Mouse (Mus musculus) heart, embryonic 13.5 days (tissue): Measurements from ENCODE around the gene Neurod2. TPM values are rescaled to one million over a fixed set of nuclear protein-coding genes. Genes with fewer than 3 reads are reported as not detected.

Experiments
- ATAC-seq: fragments of 200-750 bp; cut with Nextera tagmentation; 2 replicates; pipeline ENCODE4 v1.8.0; 2017; ENCODE audit warnings: moderate TSS enrichment; ENCODE audit not compliant: insufficient number of reproducible peaks, low FRiP score, low TSS enrichment; ENCODE audit errors: extremely low read depth
- H3K27ac ChIP-seq: fragments of 300-500 bp; sonication (generic); replicated peaks from 2 replicates; pipeline ENCODE4 v1.5.1; 2015; ENCODE audit warnings: moderate library complexity, mild to moderate bottlenecking, inconsistent platforms
- H3K27me3 ChIP-seq: fragments of 300-500 bp; sonication (generic); replicated peaks from 2 replicates; pipeline ENCODE4 v1.6.1; 2015; ENCODE audit warnings: mild to moderate bottlenecking, inconsistent platforms
- H3K36me3 ChIP-seq: fragments of 300-500 bp; sonication (generic); 2 replicates; pipeline ENCODE4 v1.6.1; 2015; ENCODE audit warnings: mild to moderate bottlenecking, inconsistent platforms
- H3K4me1 ChIP-seq: fragments of 300-500 bp; sonication (generic); 2 replicates; pipeline ENCODE4 v1.6.1; 2015; ENCODE audit warnings: inconsistent platforms
- H3K4me2 ChIP-seq: fragments of 300-500 bp; sonication (generic); 2 replicates; pipeline ENCODE4 v1.6.1; 2015; ENCODE audit warnings: inconsistent platforms, mild to moderate bottlenecking, moderate library complexity
- H3K4me3 ChIP-seq: fragments of 300-500 bp; sonication (generic); 2 replicates; pipeline ENCODE4 v1.5.1; 2015; ENCODE audit warnings: moderate library complexity, mild to moderate bottlenecking, inconsistent platforms
- H3K9ac ChIP-seq: fragments of 300-500 bp; sonication (generic); 2 replicates; pipeline ENCODE4 v1.6.1; 2015; ENCODE audit warnings: inconsistent platforms, mild to moderate bottlenecking, moderate library complexity
- H3K9me3 ChIP-seq: fragments of 300-500 bp; sonication (generic); 2 replicates; pipeline ENCODE4 v1.6.1; 2016; ENCODE audit warnings: inconsistent platforms
- WGBS: fragments of 180-500 bp; shearing (Covaris S2); methylation state at CpG from one replicate; pipeline ENCODE4 v1.1.7; 2015; ENCODE audit warnings: mixed read lengths; 5-methylcytosine and 5-hydroxymethylcytosine counted together
- polyA plus RNA-seq: library from polyadenylated mRNA; unstranded; fragments of >200 nt; fragmentation: Nextera tagmentation; extraction: Ambion mirVana; gene quantifications from 2 replicates; pipeline ENCODE4 v1.2.1, GENCODE M21; 2015

Gene Neurod2
- polyA plus RNA-seq, 1 experiment from 2014 or later, result not detected

GRCm38 (mm10) chr11:98296916-98297315 lies 32.5 kb downstream of the Neurod2 start:
- Histone ChIP-seq H3K4me3 (no peak overlapping the region), H3K9ac (no peak overlapping the region), H3K27ac (no peak overlapping the region), H3K9me3 (no peaks in the 10 kb centered on the region), H3K4me2 (no peak overlapping the region), H3K4me1 (peaks cover 46% of the 10 kb centered on the region), H3K36me3 (no peaks in the 10 kb centered on the region), H3K27me3 (peaks cover 60% of the 10 kb centered on the region)
- ATAC-seq, result no peak
- 68% methylated on average over 2 of the region's 2 CpGs for WGBS

GRCm38 (mm10) chr11:98296277-98296676 lies 33.2 kb downstream of the Neurod2 start:
- no peak for ATAC-seq
- peaks cover 62% of the 10 kb centered on the region for H3K27me3 ChIP-seq
- whole genome bisulfite sequencing, result 14% methylated on average over 5 of the region's 5 CpGs

GRCm38 (mm10) chr11:98295013-98295585 lies 34.3 kb downstream of the Neurod2 start:
- WGBS, result 7% methylated on average over 9 of the region's 9 CpGs
- ATAC-seq, result no peak
- Histone ChIP-seq H3K27me3 (peaks cover 73% of the 10 kb centered on the region), H3K36me3 (no peaks in the 10 kb centered on the region), H3K27ac (no peak overlapping the region), H3K4me2 (peak overlapping the region; percentile 94), H3K9me3 (no peaks in the 10 kb centered on the region), H3K4me3 (peak overlapping the region; percentile 64), H3K9ac (peak overlapping the region; percentile 84), H3K4me1 (peaks cover 46% of the 10 kb centered on the region)

More at GRCm38 (mm10) chr11:98296277-98296676, 33.2 kb downstream of the Neurod2 start:
- H3K36me3 ChIP-seq, result no peaks in the 10 kb centered on the region
- H3K4me2 ChIP-seq, result no peak overlapping the region
- no peak overlapping the region for H3K27ac ChIP-seq
- H3K4me3 ChIP-seq, result no peak overlapping the region
- H3K4me1 ChIP-seq, result peaks cover 46% of the 10 kb centered on the region
- H3K9ac ChIP-seq, result no peak overlapping the region
- H3K9me3 ChIP-seq, result no peaks in the 10 kb centered on the region

- peak; percentile 27; the same call in 1 of the 2 replicates for ATAC-seq
- peak overlapping the region; percentile 84 for H3K9ac ChIP-seq
- H3K4me2 ChIP-seq, result peak overlapping the region; percentile 94
- H3K4me1 ChIP-seq, result peaks cover 46% of the 10 kb centered on the region
- 2% methylated on average over 58 of the region's 58 CpGs for WGBS
- peak overlapping the region; percentile 64 for H3K4me3 ChIP-seq
- H3K27ac ChIP-seq, result no peak overlapping the region
- H3K9me3 ChIP-seq, result no peaks in the 10 kb centered on the region
- no peaks in the 10 kb centered on the region for H3K36me3 ChIP-seq
- H3K27me3 ChIP-seq, result peaks cover 74% of the 10 kb centered on the region
Observed at GRCm38 (mm10) chr11:98294188-98295012, 35.0 kb downstream of the Neurod2 start.

GRCm38 (mm10) chr11:98293070-98293469 lies 36.4 kb downstream of the Neurod2 start:
- 27% methylated on average over 2 of the region's 2 CpGs for WGBS
- H3K4me1 ChIP-seq, result peaks cover 34% of the 10 kb centered on the region
- H3K9me3 ChIP-seq, result no peaks in the 10 kb centered on the region
- no peaks in the 10 kb centered on the region for H3K36me3 ChIP-seq
- H3K27me3 ChIP-seq, result peaks cover 81% of the 10 kb centered on the region
- no peak overlapping the region; the same call in 1 of the 2 replicates for H3K9ac ChIP-seq
- no peak overlapping the region for H3K4me3 ChIP-seq
- no peak for ATAC-seq
- no peak overlapping the region for H3K27ac ChIP-seq
- H3K4me2 ChIP-seq, result no peak overlapping the region

- Histone ChIP-seq H3K27me3 (peaks cover 76% of the 10 kb centered on the region), H3K9ac (no peak overlapping the region), H3K4me3 (no peak overlapping the region), H3K9me3 (no peaks in the 10 kb centered on the region), H3K27ac (no peak overlapping the region), H3K4me2 (no peak overlapping the region), H3K36me3 (no peaks in the 10 kb centered on the region), H3K4me1 (peaks cover 19% of the 10 kb centered on the region)
- 48% methylated on average over 2 of the region's 2 CpGs for WGBS
- ATAC-seq, result no peak
Observed at GRCm38 (mm10) chr11:98290906-98291305, 38.5 kb downstream of the Neurod2 start.

GRCm38 (mm10) chr11:98289873-98290272 lies 39.6 kb downstream of the Neurod2 start:
- Histone ChIP-seq H3K9me3 (no peaks in the 10 kb centered on the region), H3K27ac (no peak overlapping the region), H3K4me2 (no peak overlapping the region), H3K36me3 (no peaks in the 10 kb centered on the region), H3K9ac (no peak overlapping the region), H3K4me3 (no peak overlapping the region), H3K27me3 (peaks cover 65% of the 10 kb centered on the region), H3K4me1 (peaks cover 8% of the 10 kb centered on the region)
- WGBS, result 49% methylated on average over 13 of the region's 13 CpGs
- ATAC-seq, result no peak

- Histone ChIP-seq H3K36me3 (no peaks in the 10 kb centered on the region), H3K4me3 (no peak overlapping the region), H3K4me2 (no peak overlapping the region), H3K27me3 (peaks cover 51% of the 10 kb centered on the region), H3K9me3 (no peaks in the 10 kb centered on the region), H3K4me1 (peaks cover 9% of the 10 kb centered on the region), H3K9ac (no peak overlapping the region), H3K27ac (no peak overlapping the region)
- ATAC-seq, result no peak
- WGBS, result 48% methylated on average over 7 of the region's 7 CpGs
Observed at GRCm38 (mm10) chr11:98287961-98288360, 41.5 kb downstream of the Neurod2 start.

- Histone ChIP-seq H3K4me3 (no peak overlapping the region), H3K4me2 (no peak overlapping the region), H3K9ac (no peak overlapping the region), H3K4me1 (peaks cover 9% of the 10 kb centered on the region), H3K9me3 (no peaks in the 10 kb centered on the region), H3K36me3 (no peaks in the 10 kb centered on the region), H3K27me3 (peaks cover 51% of the 10 kb centered on the region), H3K27ac (no peak overlapping the region)
- WGBS, result 33% methylated on average over 5 of the region's 5 CpGs
- ATAC-seq, result no peak
Observed at GRCm38 (mm10) chr11:98287531-98287930, 41.9 kb downstream of the Neurod2 start.

GRCm38 (mm10) chr11:98285368-98285767 lies 44.1 kb downstream of the Neurod2 start:
- Histone ChIP-seq H3K4me2 (no peak overlapping the region), H3K27ac (no peak overlapping the region), H3K4me3 (no peak overlapping the region), H3K4me1 (peaks cover 9% of the 10 kb centered on the region), H3K27me3 (peaks cover 36% of the 10 kb centered on the region), H3K9ac (no peak overlapping the region), H3K36me3 (peaks cover 6% of the 10 kb centered on the region), H3K9me3 (no peaks in the 10 kb centered on the region)
- 58% methylated on average over 2 of the region's 2 CpGs for WGBS
- ATAC-seq, result no peak

- H3K4me3 ChIP-seq, result peak overlapping the region; percentile 42
- no peaks in the 10 kb centered on the region for H3K9me3 ChIP-seq
- peaks cover 25% of the 10 kb centered on the region for H3K27me3 ChIP-seq
- H3K4me1 ChIP-seq, result peaks cover 9% of the 10 kb centered on the region
- WGBS, result 2% methylated on average over 16 of the region's 17 CpGs
- H3K9ac ChIP-seq, result peak overlapping the region; percentile 70
- no peak for ATAC-seq
- H3K27ac ChIP-seq, result no peak overlapping the region
- peak overlapping the region; percentile 72 for H3K4me2 ChIP-seq
- peaks cover 13% of the 10 kb centered on the region for H3K36me3 ChIP-seq
Observed at GRCm38 (mm10) chr11:98284230-98284629, 45.2 kb downstream of the Neurod2 start.
